Mouse (Mus musculus) small intestine, adult 2 months (tissue): ENCODE measurements around the gene Smpd1. TPM values are rescaled to one million over a fixed set of nuclear protein-coding genes. Genes with fewer than 3 reads are reported as not detected.
A peak's percentile ranks its signal among the peaks of the same experiment; 100 is the strongest.

Experiments
- H3K27ac ChIP-seq: fragments of 200-500 bp; 2 replicates; pipeline ENCODE4 v1.5.1; 2012; ENCODE audit warnings: low read depth, low read length, control low read depth, inconsistent platforms; ENCODE audit not compliant: insufficient read depth
- H3K27me3 ChIP-seq: fragments of 200-500 bp; 2 replicates; pipeline ENCODE4 v1.6.1; 2012; ENCODE audit warnings: mild to moderate bottlenecking, moderate library complexity, low read length, inconsistent platforms; ENCODE audit not compliant: control insufficient read depth, insufficient read depth
- H3K36me3 ChIP-seq: fragments of 200-500 bp; 2 replicates; pipeline ENCODE4 v1.6.1; 2012; ENCODE audit warnings: mild to moderate bottlenecking, low read length, control low read depth, inconsistent platforms; ENCODE audit not compliant: control insufficient read depth, insufficient read depth
- H3K4me1 ChIP-seq: fragments of 200-500 bp; 2 replicates; pipeline ENCODE4 v1.6.1; 2012; ENCODE audit warnings: low read length, inconsistent platforms, mixed read lengths; ENCODE audit not compliant: control insufficient read depth, insufficient read depth, insufficient read length
- H3K4me3 ChIP-seq: fragments of 200-500 bp; 2 replicates; pipeline ENCODE4 v1.5.1; 2012; ENCODE audit warnings: low read depth, mild to moderate bottlenecking, control low read depth, inconsistent platforms, low read length, moderate library complexity
- CTCF ChIP-seq: fragments of 200-500 bp; IDR thresholded peaks from 2 replicates; pipeline ENCODE4 v1.5.1; 2012; ENCODE audit warnings: low read depth, mild to moderate bottlenecking, control low read depth, inconsistent platforms, low read length, moderate library complexity, mixed read lengths; ENCODE audit not compliant: insufficient replicate concordance, insufficient read length; ENCODE audit errors: extremely low read depth
- POLR2A ChIP-seq: fragments of 200-500 bp; IDR thresholded peaks from 2 replicates; pipeline ENCODE4 v1.6.1; 2012; ENCODE audit warnings: low read depth, mild to moderate bottlenecking, control low read depth, inconsistent platforms, low read length, moderate library complexity
- WGBS: fragments of 180-500 bp; shearing (Covaris S2); methylation state at CpG from one replicate; pipeline ENCODE4 v1.1.7; 2018; 5-methylcytosine and 5-hydroxymethylcytosine counted together
- polyA plus RNA-seq: library from polyadenylated mRNA; depleted of rRNA; stranded (reverse); fragments of >200 nt; gene quantifications from 2 replicates; pipeline ENCODE4 v1.2.3, GENCODE M21; 2012; rRNA removed

Gene Smpd1
- 10.2 and 11.7 TPM in 2 replicates for polyA plus RNA-seq

DNA sequence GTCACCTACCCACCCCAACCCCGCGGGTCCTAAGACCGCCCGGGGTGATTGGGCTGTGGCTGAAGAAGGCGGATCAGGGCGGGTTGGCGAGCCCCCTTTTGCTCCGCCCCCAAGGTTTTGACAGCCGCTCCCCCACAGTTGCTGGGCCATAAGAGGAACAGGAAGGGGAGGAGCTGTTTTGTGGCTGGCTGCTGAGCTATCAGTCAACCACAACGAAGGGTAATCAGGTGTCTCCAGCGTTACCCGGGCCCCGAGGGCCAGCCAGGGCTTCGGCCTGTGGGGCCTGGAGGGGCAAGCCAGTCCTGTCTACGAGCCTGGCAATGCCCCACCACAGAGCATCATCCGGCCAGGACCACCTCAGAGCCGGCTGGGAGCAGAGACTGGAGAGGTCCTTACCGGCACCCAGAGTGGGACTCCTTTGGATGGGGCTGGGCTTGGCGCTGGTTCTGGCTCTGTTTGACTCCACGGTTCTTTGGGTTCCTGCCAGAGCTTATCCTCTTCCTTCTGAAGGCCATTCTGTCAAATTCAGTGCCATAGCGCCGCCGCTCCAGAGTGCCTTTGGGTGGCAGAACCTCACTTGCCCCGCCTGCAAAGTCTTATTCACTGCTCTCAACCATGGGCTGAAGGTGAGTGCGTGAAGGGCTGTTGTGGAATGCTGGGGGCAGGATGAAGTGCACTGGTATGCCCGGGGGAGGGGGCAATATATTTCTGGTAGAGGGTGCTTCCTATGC lies at the start of gene Smpd1:
TSS of gene Smpd1 (plus strand) at position 149 of the 731 bp plus-strand sequence.
- Histone ChIP-seq H3K27ac (no peak within 1 kb of the TSS), H3K27me3 (no peaks in the 10 kb centered on the region), H3K4me1 (peaks cover 2% of the 10 kb centered on the region), H3K4me3 (peak within 1 kb of the TSS; percentile 76), H3K36me3 (0 out of 2 replicates have a peak, but pooled peaks cover 3% of the 10 kb centered on the region)
- WGBS: 3% methylated on average over 26 of the region's 26 CpGs
- TF ChIP-seq POLR2A: no peak
- TF ChIP-seq CTCF: no peak

DNA sequence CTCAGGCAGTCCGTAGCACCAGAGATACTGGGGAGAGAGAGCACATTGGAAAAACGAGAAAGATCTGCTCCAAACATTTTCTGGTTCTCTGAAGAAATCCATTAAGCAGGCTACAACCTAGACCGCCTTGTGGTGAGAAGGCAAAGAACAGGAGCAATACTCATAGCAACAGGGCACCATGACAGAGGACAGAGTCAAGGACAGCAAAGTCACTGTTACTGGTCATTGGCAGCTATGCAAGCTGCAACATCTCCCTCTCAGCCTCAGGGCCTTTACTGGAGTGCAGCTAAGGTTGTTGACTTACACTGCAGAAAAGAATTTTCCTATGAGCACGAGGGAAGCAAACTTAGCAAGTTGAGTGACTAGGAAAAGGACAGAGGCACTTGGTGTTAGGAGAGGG lies 46.9 kb upstream of the Smpd1 start:
- Histone ChIP-seq H3K36me3 (no peaks in the 10 kb centered on the region), H3K4me3 (no peak overlapping the region), H3K27me3 (no peaks in the 10 kb centered on the region), H3K27ac (no peak overlapping the region), H3K4me1 (no peaks in the 10 kb centered on the region)
- 64% methylated on average over 4 of the region's 4 CpGs for WGBS
- no peak for TF ChIP-seq CTCF
- no peak for TF ChIP-seq POLR2A

DNA sequence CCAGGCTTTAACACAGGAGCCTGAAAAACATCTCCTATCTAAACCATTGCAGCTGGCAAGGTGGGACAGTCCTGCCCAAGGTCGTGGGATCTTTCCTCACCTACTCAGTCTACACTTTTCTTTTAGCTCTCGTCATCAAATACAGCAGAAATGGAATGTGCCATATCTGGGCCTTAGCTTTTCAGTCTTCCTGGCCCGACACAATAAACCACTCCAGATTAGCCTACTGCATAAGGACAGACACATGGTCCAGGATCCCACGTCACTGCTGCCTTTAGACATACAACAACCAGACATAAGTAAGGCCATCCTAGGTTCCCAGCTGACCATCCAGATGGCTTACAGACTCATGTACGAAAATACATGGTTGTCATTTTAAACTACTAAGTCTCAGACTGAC lies 44.0 kb upstream of the Smpd1 start:
- H3K4me3 ChIP-seq: no peak overlapping the region
- 68% methylated on average over 5 of the region's 5 CpGs for WGBS
- H3K27ac ChIP-seq: no peak overlapping the region
- no peaks in the 10 kb centered on the region for H3K27me3 ChIP-seq
- no peaks in the 10 kb centered on the region for H3K36me3 ChIP-seq
- H3K4me1 ChIP-seq: no peaks in the 10 kb centered on the region
- TF ChIP-seq CTCF: no peak
- no peak for TF ChIP-seq POLR2A

DNA sequence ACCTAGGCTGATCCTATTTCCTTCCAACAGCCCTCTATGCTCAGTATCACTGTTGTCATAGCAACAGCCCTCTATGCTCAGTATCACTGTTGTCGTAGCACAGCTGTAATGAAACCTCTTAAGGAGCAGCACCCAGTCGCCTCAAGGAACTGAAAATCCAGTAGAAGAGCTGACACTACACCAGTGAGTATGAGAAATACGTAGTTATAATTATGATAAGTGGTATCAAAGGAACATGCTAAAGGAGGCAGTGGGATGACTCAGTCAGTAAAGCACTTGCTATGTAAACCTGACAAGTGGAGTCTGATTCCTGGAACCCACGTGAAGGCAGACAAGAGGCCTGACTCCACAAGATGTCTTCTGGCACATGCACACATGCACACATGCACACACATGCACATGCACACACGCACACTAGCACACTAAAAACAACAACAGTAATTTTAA lies 40.3 kb upstream of the Smpd1 start:
- 49% methylated on average over 5 of the region's 5 CpGs for WGBS
- Histone ChIP-seq H3K27ac (no peak overlapping the region), H3K4me1 (no peaks in the 10 kb centered on the region), H3K27me3 (no peaks in the 10 kb centered on the region), H3K36me3 (no peaks in the 10 kb centered on the region), H3K4me3 (no peak overlapping the region)
- no peak for TF ChIP-seq CTCF
- TF ChIP-seq POLR2A: no peak

DNA sequence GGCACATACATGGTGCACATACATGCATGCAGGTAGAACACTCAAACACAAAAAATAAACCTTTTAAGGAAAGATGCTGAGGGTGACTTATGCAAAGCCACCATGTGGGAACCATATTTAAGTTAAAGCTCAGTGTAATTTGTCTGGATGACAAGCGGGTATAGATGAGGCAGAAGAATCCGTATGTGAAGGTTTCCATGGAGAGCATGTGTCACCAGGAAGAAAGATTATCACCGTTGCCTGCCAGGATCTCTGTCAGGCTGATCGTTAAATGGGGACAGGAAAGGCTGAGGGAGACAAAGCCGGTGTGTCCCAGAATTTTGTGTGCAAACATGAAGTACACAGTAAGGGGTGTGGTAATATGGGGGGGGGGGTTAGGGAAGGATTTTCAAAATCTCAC lies 39.6 kb upstream of the Smpd1 start:
- no peak overlapping the region for H3K4me3 ChIP-seq
- no peaks in the 10 kb centered on the region for H3K27me3 ChIP-seq
- no peaks in the 10 kb centered on the region for H3K36me3 ChIP-seq
- WGBS: 36% methylated on average over 5 of the region's 5 CpGs
- TF ChIP-seq POLR2A (no peak), CTCF (no peak)
- H3K27ac ChIP-seq: no peak overlapping the region
- no peaks in the 10 kb centered on the region for H3K4me1 ChIP-seq

DNA sequence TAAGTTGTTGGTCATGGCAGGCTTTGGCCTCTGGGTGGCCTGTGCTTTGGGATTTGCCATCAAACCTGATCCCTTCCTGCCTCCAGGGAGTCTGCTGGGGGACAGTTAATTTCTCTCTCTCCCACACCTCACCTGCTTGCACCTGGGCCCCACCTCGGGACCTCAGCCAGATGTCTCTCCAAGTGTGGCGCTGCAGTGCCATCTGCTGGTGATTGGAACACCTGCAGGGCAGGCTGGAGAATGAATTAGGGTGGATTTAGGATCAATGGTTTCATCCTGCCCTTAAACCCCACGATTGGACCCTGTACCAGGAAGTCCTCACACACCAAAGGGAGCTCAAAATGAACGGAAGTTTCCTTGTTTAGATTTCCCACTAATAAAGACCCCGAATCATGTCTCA lies 39.0 kb upstream of the Smpd1 start:
- WGBS: under 1% methylated on average over 5 of the region's 5 CpGs
- TF ChIP-seq CTCF (peak; percentile 97; the same call in 1 of the 2 replicates), POLR2A (no peak)

DNA sequence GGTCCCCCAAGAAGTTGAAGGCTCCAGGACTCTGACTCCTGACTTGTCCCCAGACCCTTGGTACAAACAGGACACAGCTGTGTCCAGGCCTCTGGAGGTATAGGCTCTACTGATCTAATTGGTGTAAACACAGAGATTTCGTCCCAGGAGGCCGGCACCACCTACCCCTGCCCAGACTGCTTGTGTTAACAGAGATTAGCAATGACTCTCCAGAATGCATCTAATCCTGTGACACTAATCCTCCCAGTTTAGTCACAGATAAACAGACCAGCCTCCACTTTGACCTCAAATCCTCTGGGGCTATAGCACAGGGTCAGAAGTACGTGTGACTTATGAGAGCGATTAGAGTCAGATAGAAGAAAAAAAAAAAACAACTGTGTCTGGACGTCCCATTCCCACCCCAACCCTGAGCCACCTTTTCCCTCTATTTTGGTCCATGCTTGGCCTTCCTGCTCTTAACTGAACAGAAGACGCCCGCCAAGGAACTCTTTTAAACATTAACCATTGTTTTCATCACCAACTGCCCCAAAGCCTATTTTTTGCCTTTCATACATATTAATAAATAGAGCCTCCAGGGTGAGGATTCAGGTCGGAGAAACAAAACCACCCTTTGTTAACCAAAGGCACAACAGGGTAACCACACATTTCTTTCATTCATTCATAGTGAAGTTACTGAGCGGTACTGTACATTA lies 37.3 kb upstream of the Smpd1 start:
- WGBS: 30% methylated on average over 9 of the region's 9 CpGs
- no peak overlapping the region for H3K27ac ChIP-seq
- no peaks in the 10 kb centered on the region for H3K4me1 ChIP-seq
- H3K36me3 ChIP-seq: no peaks in the 10 kb centered on the region
- no peak for TF ChIP-seq CTCF
- H3K4me3 ChIP-seq: no peak overlapping the region
- H3K27me3 ChIP-seq: no peaks in the 10 kb centered on the region

More for the DNA sequence above, 39.0 kb upstream of the Smpd1 start:
- no peak overlapping the region for H3K4me3 ChIP-seq
- no peaks in the 10 kb centered on the region for H3K27me3 ChIP-seq
- no peaks in the 10 kb centered on the region for H3K4me1 ChIP-seq
- no peak overlapping the region for H3K27ac ChIP-seq
- no peaks in the 10 kb centered on the region for H3K36me3 ChIP-seq
